Mouse (Mus musculus): ENCODE measurements around the gene A2ml1.

DNA sequence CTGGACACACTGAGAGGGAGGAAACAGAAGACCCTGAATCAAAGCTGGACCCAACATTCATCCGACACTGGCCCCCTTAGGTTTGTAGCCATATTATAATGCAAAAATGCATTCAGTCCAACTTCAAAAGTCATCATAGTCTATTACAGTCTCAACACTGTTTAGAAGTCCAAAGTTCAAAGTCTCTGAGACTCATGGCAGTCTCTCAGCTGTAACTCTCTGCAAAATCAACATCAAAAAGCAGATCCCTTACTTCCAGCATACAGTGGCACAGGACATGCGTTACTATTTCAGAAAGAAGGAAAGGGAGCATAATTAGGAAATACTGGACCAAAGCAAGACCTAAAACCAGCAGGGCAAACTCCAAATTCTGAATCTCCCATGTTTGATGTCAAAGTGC lies 46.2 kb downstream of the A2ml1 start:
- TF ChIP-seq CTCF (IDR thresholded peaks at IDR 0.05; ENCODE audit: low read depth), result no peak
- TF ChIP-seq EP300 (optimal IDR thresholded peaks at IDR 0.05), result no peak

Measured in stomach, postnatal 0 days (tissue).